Comparison of ENCODE assay signal across 14 mouse cellular contexts in the genomic region with DNA sequence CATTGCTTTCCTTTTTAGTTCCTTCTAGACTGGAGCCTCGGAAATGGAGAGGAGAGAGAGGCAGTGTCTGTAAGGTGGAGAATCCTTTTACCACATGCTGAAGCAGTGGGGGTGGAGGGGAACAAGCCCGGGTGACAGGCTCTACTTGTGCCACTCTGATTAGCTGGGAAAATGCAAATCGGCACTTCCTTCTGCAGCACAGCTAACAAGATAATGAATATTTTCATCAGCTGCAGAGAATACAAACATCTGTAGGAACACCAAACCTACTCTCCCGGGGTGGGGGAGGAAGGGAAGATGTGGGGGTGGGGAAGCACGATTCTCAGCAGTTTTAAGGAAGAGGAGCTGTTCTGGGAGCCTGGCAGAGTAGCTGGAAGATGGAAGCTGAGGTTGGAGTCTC.
DNase-seq lines count a peak whose midpoint lies in the region; ATAC-seq lines count a peak whose summit lies in the region.
"Had no signal": no experiment of that assay in that cellular context is flagged by ENCODE, and none has a peak within 500 bp of the region (broad histone marks: within the 10 kb centered on the region; RNA-seq: fewer than 3 reads in every experiment).

No protein-coding gene starts in this region.

- no peaks in the 10 kb centered on the region for H3K4me1 ChIP-seq in embryonic facial prominence, embryonic 12.5 days
- H3K4me1 ChIP-seq in embryonic facial prominence, embryonic 10.5 days, result peaks cover 8% of the 10 kb centered on the region
- peaks cover 10% of the 10 kb centered on the region for H3K4me1 ChIP-seq in hindbrain, embryonic 13.5 days (replicated peaks)
- H3K4me1 ChIP-seq in hindbrain, embryonic 11.5 days (replicated peaks; ENCODE audit: control insufficient read depth, insufficient read depth, low read length), result peaks cover 2% of the 10 kb centered on the region; the same call in 1 of the 2 replicates
- H3K4me1 ChIP-seq in embryonic facial prominence, embryonic 13.5 days, result peaks cover 4% of the 10 kb centered on the region; the same call in 1 of the 2 replicates
- peaks cover 9% of the 10 kb centered on the region; the same call in 1 of the 2 replicates for H3K4me1 ChIP-seq in midbrain, embryonic 15.5 days
- H3K4me1 ChIP-seq: limb, embryonic 13.5 days had no signal

- ATAC-seq in embryonic facial prominence, embryonic 12.5 days (ENCODE audit: insufficient number of reproducible peaks, insufficient read depth, low FRiP score, low TSS enrichment), result no peak
- peak; percentile 52 for ATAC-seq in hindbrain, embryonic 13.5 days (ENCODE audit: low FRiP score)
- ATAC-seq in hindbrain, embryonic 11.5 days (ENCODE audit: low FRiP score), result no peak
- ATAC-seq in embryonic facial prominence, embryonic 13.5 days (ENCODE audit: insufficient number of reproducible peaks, insufficient read depth, low FRiP score, low TSS enrichment, low read depth), result no peak
- peak; percentile 78 for ATAC-seq in midbrain, embryonic 15.5 days (replicated peaks)

- DNase-seq in embryonic facial prominence, embryonic 10.5 days (ENCODE audit: low spot score), result no peak
- DNase-seq in hindbrain, embryonic 11.5 days (ENCODE audit: low spot score), result no peak
- DNase-seq in gastrocnemius, postnatal 25 days, result no peak
- DNase-seq in left cerebral cortex, adult 9 months (ENCODE audit: low spot score in 2 of 2), result no peak
- DNase-seq: adrenal gland, postnatal 14 days; cerebellum, postnatal 25 days; kidney, adult 9 months; thymus, adult 2 months had no signal

- H3K9me3 ChIP-seq in embryonic facial prominence, embryonic 12.5 days, result no peaks in the 10 kb centered on the region
- no peaks in the 10 kb centered on the region for H3K9me3 ChIP-seq in embryonic facial prominence, embryonic 10.5 days
- no peaks in the 10 kb centered on the region for H3K9me3 ChIP-seq in hindbrain, embryonic 13.5 days
- H3K9me3 ChIP-seq in hindbrain, embryonic 11.5 days (ENCODE audit: control insufficient read depth, low read length), result no peaks in the 10 kb centered on the region
- no peaks in the 10 kb centered on the region for H3K9me3 ChIP-seq in embryonic facial prominence, embryonic 13.5 days
- H3K9me3 ChIP-seq in midbrain, embryonic 15.5 days, result no peaks in the 10 kb centered on the region
- H3K9me3 ChIP-seq: limb, embryonic 13.5 days had no signal

- no peak overlapping the region for H3K9ac ChIP-seq in embryonic facial prominence, embryonic 12.5 days
- H3K9ac ChIP-seq in hindbrain, embryonic 13.5 days, result no peak overlapping the region
- no peak overlapping the region for H3K9ac ChIP-seq in hindbrain, embryonic 11.5 days (ENCODE audit: low read depth, low read length)
- no peak overlapping the region for H3K9ac ChIP-seq in embryonic facial prominence, embryonic 13.5 days
- H3K9ac ChIP-seq in midbrain, embryonic 15.5 days, result no peak overlapping the region
- H3K9ac ChIP-seq: limb, embryonic 13.5 days had no signal

- WGBS in embryonic facial prominence, embryonic 12.5 days, result 26% methylated on average over 5 of the region's 5 CpGs
- 26% methylated on average over 5 of the region's 5 CpGs for WGBS in embryonic facial prominence, embryonic 10.5 days
- 22% methylated on average over 5 of the region's 5 CpGs for WGBS in hindbrain, embryonic 13.5 days
- 32% methylated on average over 5 of the region's 5 CpGs for WGBS in hindbrain, embryonic 11.5 days
- 15% methylated on average over 5 of the region's 5 CpGs for WGBS in embryonic facial prominence, embryonic 13.5 days
- whole genome bisulfite sequencing in midbrain, embryonic 15.5 days, result 18% methylated on average over 5 of the region's 5 CpGs

- H3K27ac ChIP-seq in embryonic facial prominence, embryonic 12.5 days, result no peak overlapping the region
- H3K27ac ChIP-seq in embryonic facial prominence, embryonic 10.5 days (replicated peaks), result no peak overlapping the region
- peak overlapping the region; percentile 62 for H3K27ac ChIP-seq in hindbrain, embryonic 13.5 days
- H3K27ac ChIP-seq in hindbrain, embryonic 11.5 days (ENCODE audit: low read depth, low read length), result no peak overlapping the region
- no peak overlapping the region for H3K27ac ChIP-seq in embryonic facial prominence, embryonic 13.5 days
- peak overlapping the region; percentile 36; the same call in 1 of the 2 replicates for H3K27ac ChIP-seq in midbrain, embryonic 15.5 days
- H3K27ac ChIP-seq: left cerebral cortex, adult 2 months; limb, embryonic 13.5 days had no signal

- H3K27me3 ChIP-seq in embryonic facial prominence, embryonic 12.5 days, result no peaks in the 10 kb centered on the region
- no peaks in the 10 kb centered on the region for H3K27me3 ChIP-seq in embryonic facial prominence, embryonic 10.5 days (replicated peaks; ENCODE audit: low read depth, poor library complexity, severe bottlenecking)
- no peaks in the 10 kb centered on the region for H3K27me3 ChIP-seq in hindbrain, embryonic 13.5 days
- no peaks in the 10 kb centered on the region for H3K27me3 ChIP-seq in hindbrain, embryonic 11.5 days (ENCODE audit: control insufficient read depth, insufficient read depth, low read length)
- H3K27me3 ChIP-seq in embryonic facial prominence, embryonic 13.5 days, result no peaks in the 10 kb centered on the region
- H3K27me3 ChIP-seq in midbrain, embryonic 15.5 days (replicated peaks), result no peaks in the 10 kb centered on the region
- H3K27me3 ChIP-seq: limb, embryonic 13.5 days had no signal

- H3K4me3 ChIP-seq in embryonic facial prominence, embryonic 12.5 days, result no peak overlapping the region
- no peak overlapping the region for H3K4me3 ChIP-seq in embryonic facial prominence, embryonic 10.5 days
- H3K4me3 ChIP-seq in hindbrain, embryonic 13.5 days, result no peak overlapping the region
- H3K4me3 ChIP-seq in hindbrain, embryonic 11.5 days (ENCODE audit: low read depth, low read length), result no peak overlapping the region
- H3K4me3 ChIP-seq in embryonic facial prominence, embryonic 13.5 days, result no peak overlapping the region
- no peak overlapping the region for H3K4me3 ChIP-seq in midbrain, embryonic 15.5 days
- H3K4me3 ChIP-seq: left cerebral cortex, adult 2 months; limb, embryonic 13.5 days had no signal

- no peaks in the 10 kb centered on the region for H3K36me3 ChIP-seq in embryonic facial prominence, embryonic 12.5 days
- no peaks in the 10 kb centered on the region for H3K36me3 ChIP-seq in embryonic facial prominence, embryonic 10.5 days (replicated peaks)
- H3K36me3 ChIP-seq in hindbrain, embryonic 13.5 days, result no peaks in the 10 kb centered on the region
- no peaks in the 10 kb centered on the region for H3K36me3 ChIP-seq in hindbrain, embryonic 11.5 days (ENCODE audit: control insufficient read depth, insufficient read depth, low read length)
- no peaks in the 10 kb centered on the region for H3K36me3 ChIP-seq in embryonic facial prominence, embryonic 13.5 days
- H3K36me3 ChIP-seq in midbrain, embryonic 15.5 days (replicated peaks), result no peaks in the 10 kb centered on the region
- H3K36me3 ChIP-seq: limb, embryonic 13.5 days had no signal

- H3K4me2 ChIP-seq in embryonic facial prominence, embryonic 12.5 days (replicated peaks), result 0 out of 2 replicates have a peak overlapping the region, but pooled peaks have one; percentile 1
- no peak overlapping the region for H3K4me2 ChIP-seq in hindbrain, embryonic 13.5 days
- H3K4me2 ChIP-seq in hindbrain, embryonic 11.5 days (replicated peaks; ENCODE audit: low read depth, low read length), result no peak overlapping the region
- H3K4me2 ChIP-seq in embryonic facial prominence, embryonic 13.5 days, result 0 out of 2 replicates have a peak overlapping the region, but pooled peaks have one; percentile 14
- H3K4me2 ChIP-seq in midbrain, embryonic 15.5 days, result no peak overlapping the region
- H3K4me2 ChIP-seq: limb, embryonic 13.5 days had no signal

Comparison
In these comparisons a context has a peak if more than half of its experiments do, and no peak if none do; other contexts are left out.
1. ATAC-seq: peak in hindbrain, embryonic 13.5 days (single experiment) and midbrain, embryonic 15.5 days (single experiment); none in embryonic facial prominence, embryonic 12.5 days (single experiment), hindbrain, embryonic 11.5 days (single experiment) and embryonic facial prominence, embryonic 13.5 days (single experiment).
2. H3K27ac ChIP-seq: peak in hindbrain, embryonic 13.5 days (single experiment) and midbrain, embryonic 15.5 days (single experiment); none in embryonic facial prominence, embryonic 12.5 days (single experiment), embryonic facial prominence, embryonic 10.5 days (single experiment), hindbrain, embryonic 11.5 days (single experiment) and embryonic facial prominence, embryonic 13.5 days (single experiment).
3. H3K4me2 ChIP-seq: peak in embryonic facial prominence, embryonic 12.5 days (single experiment) and embryonic facial prominence, embryonic 13.5 days (single experiment); none in hindbrain, embryonic 13.5 days (single experiment), hindbrain, embryonic 11.5 days (single experiment) and midbrain, embryonic 15.5 days (single experiment).